Mouse (Mus musculus) forebrain, embryonic 16.5 days (tissue): ENCODE results near the gene Erc2. TPM values are rescaled to one million over a fixed set of nuclear protein-coding genes. Genes with fewer than 3 reads are reported as not detected.
A peak's percentile ranks its signal among the peaks of the same experiment; 100 is the strongest.
"Not testable (repeated sequence)": the region's sequence is repeated elsewhere in the genome, so short reads cannot be mapped to it uniquely, and the experiment has no call there.

Experiments
- ATAC-seq: fragments of 200-750 bp; cut with Nextera tagmentation; 2 replicates; pipeline ENCODE4 v1.8.0; 2017; ENCODE audit warnings: mild to moderate bottlenecking, moderate library complexity
- H3K27ac ChIP-seq: fragments of 300-500 bp; sonication (generic); 2 replicates; pipeline ENCODE4 v1.5.1; 2014; ENCODE audit warnings: low read length, control low read depth
- H3K27me3 ChIP-seq: fragments of 300-500 bp; sonication (generic); replicated peaks from 2 replicates; pipeline ENCODE4 v1.6.1; 2014; ENCODE audit warnings: low read length; ENCODE audit not compliant: control insufficient read depth, insufficient read depth
- H3K36me3 ChIP-seq: fragments of 300-500 bp; sonication (generic); 2 replicates; pipeline ENCODE4 v1.6.1; 2014; ENCODE audit not compliant: control insufficient read depth, insufficient read depth
- H3K4me1 ChIP-seq: fragments of 300-500 bp; sonication (generic); replicated peaks from 2 replicates; pipeline ENCODE4 v1.6.1; 2014; ENCODE audit warnings: low read length; ENCODE audit not compliant: control insufficient read depth, insufficient read depth
- H3K4me2 ChIP-seq: fragments of 300-500 bp; sonication (generic); 2 replicates; pipeline ENCODE4 v1.6.1; 2014; ENCODE audit warnings: mild to moderate bottlenecking, low read length, control low read depth
- H3K4me3 ChIP-seq: fragments of 300-500 bp; sonication (generic); replicated peaks from 2 replicates; pipeline ENCODE4 v1.5.1; 2014; ENCODE audit warnings: mild to moderate bottlenecking, low read length, control low read depth
- H3K9ac ChIP-seq: fragments of 300-500 bp; sonication (generic); replicated peaks from 2 replicates; pipeline ENCODE4 v1.6.1; 2014; ENCODE audit warnings: low read depth, low read length, control low read depth
- H3K9me3 ChIP-seq: fragments of 300-500 bp; sonication (generic); 2 replicates; pipeline ENCODE4 v1.6.1; 2016; ENCODE audit warnings: low read length; ENCODE audit not compliant: control insufficient read depth
- WGBS: fragments of 180-500 bp; shearing (Covaris S2); extraction: QIAGEN DNeasy Blood & Tissue Kit; methylation state at CpG from one replicate; pipeline ENCODE4 v1.1.7; 2014; 5-methylcytosine and 5-hydroxymethylcytosine counted together
- polyA plus RNA-seq: library from polyadenylated mRNA; unstranded; fragments of >200 nt; fragmentation: Nextera tagmentation; extraction: Ambion mirVana; gene quantifications from 2 replicates; pipeline ENCODE4 v1.2.1, GENCODE M21; 2015

Erc2 gene
- polyA plus RNA-seq, 1 experiment from 2014 or later, result 78.0 TPM

GRCm38 (mm10) chr14:27860371-27861046 is 238.3 kb downstream of the Erc2 start:
- WGBS, result 94% methylated on average over 6 of the region's 6 CpGs
- no peak overlapping the region for H3K4me3 ChIP-seq
- no peaks in the 10 kb centered on the region for H3K36me3 ChIP-seq
- no peaks in the 10 kb centered on the region for H3K9me3 ChIP-seq
- no peaks in the 10 kb centered on the region for H3K4me1 ChIP-seq
- H3K27me3 ChIP-seq, result no peaks in the 10 kb centered on the region
- no peak overlapping the region for H3K9ac ChIP-seq
- H3K27ac ChIP-seq, result no peak overlapping the region
- ATAC-seq, result no peak
- H3K4me2 ChIP-seq, result no peak overlapping the region

DNA sequence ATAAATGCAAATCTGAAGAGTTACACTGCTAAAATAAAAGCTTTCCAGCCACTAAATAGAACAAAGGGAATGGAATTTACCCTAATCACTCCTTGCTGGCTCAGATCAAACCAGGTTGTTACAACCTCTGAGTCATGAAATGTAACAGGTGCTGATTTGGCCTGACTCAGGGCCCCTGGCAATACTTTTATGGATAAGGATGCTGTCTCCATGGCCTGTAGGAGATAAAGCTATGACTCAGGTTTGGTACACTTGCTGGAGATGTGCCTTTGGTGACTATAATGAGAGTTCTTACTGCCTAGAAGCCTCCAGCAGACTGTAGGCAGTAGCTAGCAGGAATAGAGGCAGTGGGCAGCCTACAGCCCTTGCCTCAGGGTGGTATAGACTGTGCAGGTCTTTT is 240.1 kb downstream of the Erc2 start:
- Histone ChIP-seq H3K4me2 (no peak overlapping the region), H3K4me1 (no peaks in the 10 kb centered on the region), H3K9ac (no peak overlapping the region), H3K27me3 (no peaks in the 10 kb centered on the region), H3K9me3 (no peaks in the 10 kb centered on the region), H3K36me3 (no peaks in the 10 kb centered on the region), H3K27ac (no peak overlapping the region), H3K4me3 (no peak overlapping the region)
- no peak for ATAC-seq

DNA sequence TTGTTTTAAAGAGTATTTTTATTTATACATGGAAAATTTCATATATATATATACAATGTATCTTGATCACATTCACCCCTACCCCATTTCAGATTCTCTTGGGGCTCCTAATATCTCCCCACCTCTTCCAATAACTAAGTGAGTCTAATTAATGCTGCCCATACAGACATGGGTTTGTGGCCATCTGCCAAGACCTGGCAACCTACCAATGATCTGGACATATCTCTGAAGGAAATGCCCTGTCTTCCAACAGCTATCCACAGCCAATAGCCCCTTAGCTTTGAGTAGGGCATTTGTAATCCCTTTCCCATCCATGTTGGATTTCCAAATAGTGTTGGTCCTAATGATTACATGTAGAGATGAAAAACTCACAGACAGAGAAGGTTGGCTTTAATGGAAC is 245.2 kb downstream of the Erc2 start:
- Histone ChIP-seq H3K9me3 (no peaks in the 10 kb centered on the region), H3K4me2 (no peak overlapping the region), H3K4me3 (no peak overlapping the region), H3K4me1 (no peaks in the 10 kb centered on the region), H3K27me3 (no peaks in the 10 kb centered on the region), H3K27ac (no peak overlapping the region), H3K36me3 (no peaks in the 10 kb centered on the region), H3K9ac (no peak overlapping the region)
- ATAC-seq, result no peak

GRCm38 (mm10) chr14:27873619-27874018 is 251.4 kb downstream of the Erc2 start:
- ATAC-seq, result no peak
- H3K27me3 ChIP-seq, result no peaks in the 10 kb centered on the region
- 88% methylated on average over 1 of the region's 1 CpGs for WGBS
- no peak overlapping the region for H3K4me2 ChIP-seq
- H3K9me3 ChIP-seq, result no peaks in the 10 kb centered on the region
- no peaks in the 10 kb centered on the region for H3K36me3 ChIP-seq
- H3K4me1 ChIP-seq, result peaks cover 13% of the 10 kb centered on the region
- no peak overlapping the region for H3K27ac ChIP-seq
- no peak overlapping the region for H3K9ac ChIP-seq
- H3K4me3 ChIP-seq, result no peak overlapping the region

DNA sequence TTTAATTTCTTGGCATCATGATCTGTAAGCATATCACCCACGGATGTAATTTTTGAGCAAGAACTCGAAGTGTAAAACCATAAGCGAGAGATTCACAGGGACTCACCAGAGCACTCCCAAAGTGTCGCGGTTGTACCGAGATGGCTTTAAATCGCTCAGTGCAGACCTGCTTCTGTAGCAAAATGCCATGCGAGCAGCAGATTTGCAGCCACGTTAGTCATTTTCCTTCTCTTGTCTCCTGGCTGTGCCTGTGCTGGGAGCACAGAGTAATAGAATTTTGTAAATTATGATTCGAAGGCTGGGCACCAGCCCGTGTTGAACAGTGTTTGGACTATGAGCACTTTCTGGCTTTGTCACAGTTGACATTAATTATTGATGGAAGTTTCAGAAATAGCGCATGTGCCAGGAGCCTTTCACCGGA is 253.8 kb downstream of the Erc2 start:
- H3K9me3 ChIP-seq, result no peaks in the 10 kb centered on the region
- H3K27ac ChIP-seq, result no peak overlapping the region
- no peaks in the 10 kb centered on the region for H3K27me3 ChIP-seq
- peak overlapping the region; percentile 36 for H3K4me2 ChIP-seq
- H3K4me1 ChIP-seq, result peaks cover 13% of the 10 kb centered on the region
- peak; percentile 54 for ATAC-seq
- H3K4me3 ChIP-seq, result no peak overlapping the region
- H3K9ac ChIP-seq, result no peak overlapping the region
- H3K36me3 ChIP-seq, result no peaks in the 10 kb centered on the region
- WGBS, result 34% methylated on average over 13 of the region's 13 CpGs

- ATAC-seq, result no peak
- H3K4me2 ChIP-seq, result no peak overlapping the region
- no peak overlapping the region for H3K4me3 ChIP-seq
- no peaks in the 10 kb centered on the region for H3K36me3 ChIP-seq
- H3K9ac ChIP-seq, result no peak overlapping the region
- no peaks in the 10 kb centered on the region for H3K4me1 ChIP-seq
- 84% methylated on average over 5 of the region's 5 CpGs for WGBS
- H3K9me3 ChIP-seq, result no peaks in the 10 kb centered on the region
- no peak overlapping the region for H3K27ac ChIP-seq
- no peaks in the 10 kb centered on the region for H3K27me3 ChIP-seq
Observed at GRCm38 (mm10) chr14:27881972-27882371, 259.7 kb downstream of the Erc2 start.

GRCm38 (mm10) chr14:27886337-27886736 is 264.1 kb downstream of the Erc2 start:
- H3K9me3 ChIP-seq, H3K9ac ChIP-seq, ATAC-seq, H3K4me1 ChIP-seq, H3K27me3 ChIP-seq, H3K27ac ChIP-seq, H3K4me3 ChIP-seq, H3K4me2 ChIP-seq, H3K36me3 ChIP-seq: not testable (repeated sequence)
- WGBS, result 55% methylated on average over 5 of the region's 5 CpGs

DNA sequence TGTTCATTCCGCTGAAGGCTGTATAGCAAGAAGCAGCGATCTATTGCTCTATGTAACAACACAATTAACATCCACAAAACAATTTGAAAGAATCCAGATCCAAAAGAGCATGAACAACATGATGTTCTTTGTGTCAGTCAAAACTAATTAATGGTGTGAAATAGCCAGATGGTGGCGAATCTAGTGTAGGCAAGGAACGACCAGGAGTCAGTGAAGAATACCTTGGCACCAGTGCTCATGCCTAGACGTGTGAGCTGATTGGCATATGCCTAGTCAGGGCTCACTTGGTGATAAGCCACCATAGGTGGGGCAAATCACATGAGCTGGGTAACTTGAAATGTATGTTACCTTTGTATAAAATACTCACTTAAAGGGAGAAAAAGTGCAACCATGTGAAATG is 265.3 kb downstream of the Erc2 start:
- H3K9me3 ChIP-seq, result no peaks in the 10 kb centered on the region
- H3K4me1 ChIP-seq, result no peaks in the 10 kb centered on the region
- no peak overlapping the region for H3K9ac ChIP-seq
- H3K27ac ChIP-seq, result no peak overlapping the region
- no peaks in the 10 kb centered on the region for H3K36me3 ChIP-seq
- no peaks in the 10 kb centered on the region for H3K27me3 ChIP-seq
- 42% methylated on average over 5 of the region's 5 CpGs for WGBS
- ATAC-seq, result peak; percentile 90
- H3K4me3 ChIP-seq, result no peak overlapping the region
- no peak overlapping the region for H3K4me2 ChIP-seq

DNA sequence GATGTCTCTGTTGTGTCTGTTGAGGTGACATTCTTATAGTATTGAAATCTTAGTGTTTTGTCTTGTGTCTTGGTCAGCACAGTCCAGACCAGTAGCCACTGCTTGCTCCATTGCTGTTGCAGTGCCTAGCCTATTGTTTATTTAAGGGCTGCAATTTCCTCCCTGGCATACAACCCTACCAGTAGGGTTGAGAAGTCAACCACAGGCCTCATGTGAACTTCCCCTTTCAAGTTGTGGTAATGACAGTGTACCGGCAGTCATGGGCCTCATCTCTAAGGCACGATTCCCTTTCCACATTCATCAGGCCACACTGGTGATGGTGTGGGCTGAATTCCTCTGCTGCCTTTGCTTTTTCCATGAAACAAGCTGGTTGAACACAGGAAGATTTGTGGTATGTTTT is 267.4 kb downstream of the Erc2 start:
- 92% methylated on average over 2 of the region's 2 CpGs for WGBS

DNA sequence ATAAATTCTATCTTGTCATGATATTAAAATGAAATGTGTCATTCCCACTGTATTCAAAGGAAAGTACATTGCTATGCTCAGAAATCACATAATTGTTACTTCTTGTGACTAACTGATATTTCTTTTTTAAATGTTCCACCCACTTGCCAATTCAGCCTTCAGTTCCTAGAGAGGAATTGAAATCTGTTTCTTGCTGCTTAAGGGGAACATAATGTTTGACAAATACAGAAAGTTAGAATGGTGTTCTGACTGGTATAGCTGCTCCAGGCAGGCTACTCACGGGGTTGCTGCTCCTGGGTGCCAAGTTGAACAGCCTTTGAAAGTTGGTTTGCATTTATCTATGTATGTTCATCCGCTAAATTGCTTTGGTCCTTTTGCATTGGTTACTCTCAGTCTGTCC is 270.2 kb downstream of the Erc2 start:
- H3K4me2 ChIP-seq, result no peak overlapping the region
- ATAC-seq, result no peak
- no peak overlapping the region for H3K9ac ChIP-seq
- 88% methylated on average over 2 of the region's 2 CpGs for WGBS
- no peaks in the 10 kb centered on the region for H3K27me3 ChIP-seq
- H3K4me1 ChIP-seq, result no peaks in the 10 kb centered on the region
- H3K4me3 ChIP-seq, result no peak overlapping the region
- no peak overlapping the region for H3K27ac ChIP-seq
- no peaks in the 10 kb centered on the region for H3K9me3 ChIP-seq
- no peaks in the 10 kb centered on the region for H3K36me3 ChIP-seq

More for the DNA sequence above, 267.4 kb downstream of the Erc2 start:
- Histone ChIP-seq H3K4me2 (no peak overlapping the region), H3K27ac (no peak overlapping the region), H3K27me3 (no peaks in the 10 kb centered on the region), H3K4me1 (no peaks in the 10 kb centered on the region), H3K9ac (no peak overlapping the region), H3K9me3 (no peaks in the 10 kb centered on the region), H3K4me3 (no peak overlapping the region), H3K36me3 (no peaks in the 10 kb centered on the region)
- no peak for ATAC-seq
